Mouse (Mus musculus) bone marrow macrophage, adult 2 months (primary cell): ENCODE results near the gene Sept11. TPM values are rescaled to one million over a fixed set of nuclear protein-coding genes. Genes with fewer than 3 reads are reported as not detected.

Experiments used
- H3K27ac ChIP-seq: 2 replicates; pipeline ENCODE4 v1.5.1; 2012; ENCODE audit warnings: low read depth, low read length; ENCODE audit not compliant: insufficient read depth
- H3K4me1 ChIP-seq: 2 replicates; pipeline ENCODE4 v1.6.1; 2012; ENCODE audit warnings: low read length; ENCODE audit not compliant: control insufficient read depth, insufficient read depth
- H3K4me3 ChIP-seq: 2 replicates; pipeline ENCODE4 v1.5.1; 2012; ENCODE audit warnings: mild to moderate bottlenecking, low read length, moderate library complexity; ENCODE audit not compliant: insufficient read depth
- CTCF ChIP-seq: IDR thresholded peaks from 2 replicates; pipeline ENCODE4 v1.5.1; 2012; ENCODE audit warnings: low read depth, mild to moderate bottlenecking, low read length, moderate library complexity
- POLR2A ChIP-seq: IDR thresholded peaks from 2 replicates; pipeline ENCODE4 v1.6.1; 2012; ENCODE audit warnings: mild to moderate bottlenecking, low read depth, low read length, borderline replicate concordance
- polyA plus RNA-seq: library from polyadenylated mRNA; stranded (reverse); fragments of >200 nt; gene quantifications from 2 replicates; pipeline ENCODE4 v1.2.4, GENCODE M21; 2012; ENCODE audit not compliant: missing spikeins, insufficient read depth, insufficient read length

The Sept11 gene
- polyA plus RNA-seq, 1 experiment, result 23.7 TPM

GRCm38 (mm10) chr5:93106048-93106447 is 12.8 kb downstream of the Sept11 start:
- no peak for TF ChIP-seq POLR2A
- no peak for TF ChIP-seq CTCF
- Histone ChIP-seq H3K4me3 (no peak overlapping the region), H3K4me1 (peaks cover 14% of the 10 kb centered on the region), H3K27ac (no peak overlapping the region)

- TF ChIP-seq CTCF, result no peak
- no peak for TF ChIP-seq POLR2A
- Histone ChIP-seq H3K4me3 (no peak overlapping the region), H3K27ac (no peak overlapping the region), H3K4me1 (peaks cover 11% of the 10 kb centered on the region)
These were observed 15.5 kb downstream of the Sept11 start for GRCm38 (mm10) chr5:93108703-93109102.

GRCm38 (mm10) chr5:93109555-93109954 is 16.3 kb downstream of the Sept11 start:
- peaks cover 8% of the 10 kb centered on the region for H3K4me1 ChIP-seq
- TF ChIP-seq POLR2A (no peak), CTCF (no peak)
- no peak overlapping the region for H3K4me3 ChIP-seq

GRCm38 (mm10) chr5:93112290-93112689 is 19.1 kb downstream of the Sept11 start:
- Histone ChIP-seq H3K4me3 (no peak overlapping the region), H3K4me1 (peaks cover 2% of the 10 kb centered on the region; the same call in 1 of the 2 replicates), H3K27ac (no peak overlapping the region)
- TF ChIP-seq CTCF (no peak), POLR2A (no peak)

More at GRCm38 (mm10) chr5:93109555-93109954, 16.3 kb downstream of the Sept11 start:
- no peak overlapping the region for H3K27ac ChIP-seq

GRCm38 (mm10) chr5:93113517-93113916 is 20.3 kb downstream of the Sept11 start:
- no peak overlapping the region for H3K4me3 ChIP-seq
- peaks cover 2% of the 10 kb centered on the region; the same call in 1 of the 2 replicates for H3K4me1 ChIP-seq
- TF ChIP-seq CTCF, result no peak
- no peak for TF ChIP-seq POLR2A
- H3K27ac ChIP-seq, result no peak overlapping the region

GRCm38 (mm10) chr5:93114515-93114914 is 21.3 kb downstream of the Sept11 start:
- Histone ChIP-seq H3K27ac (no peak overlapping the region), H3K4me3 (no peak overlapping the region), H3K4me1 (peaks cover 2% of the 10 kb centered on the region; the same call in 1 of the 2 replicates)
- TF ChIP-seq POLR2A (no peak), CTCF (no peak)

- Histone ChIP-seq H3K4me1 (peaks cover 2% of the 10 kb centered on the region; the same call in 1 of the 2 replicates), H3K27ac (no peak overlapping the region), H3K4me3 (no peak overlapping the region)
- TF ChIP-seq POLR2A (no peak), CTCF (no peak)
These were observed 21.8 kb downstream of the Sept11 start for GRCm38 (mm10) chr5:93115059-93115458.

GRCm38 (mm10) chr5:93115854-93116253 is 22.6 kb downstream of the Sept11 start:
- H3K4me1 ChIP-seq, result peaks cover 4% of the 10 kb centered on the region; the same call in 1 of the 2 replicates
- no peak overlapping the region for H3K4me3 ChIP-seq
- TF ChIP-seq POLR2A (no peak), CTCF (no peak)
- no peak overlapping the region for H3K27ac ChIP-seq

GRCm38 (mm10) chr5:93117648-93118047 is 24.4 kb downstream of the Sept11 start:
- Histone ChIP-seq H3K4me1 (peaks cover 4% of the 10 kb centered on the region; the same call in 1 of the 2 replicates), H3K4me3 (no peak overlapping the region), H3K27ac (no peak overlapping the region)
- TF ChIP-seq CTCF, result no peak
- TF ChIP-seq POLR2A, result no peak

- Histone ChIP-seq H3K4me3 (no peak overlapping the region), H3K4me1 (peaks cover 20% of the 10 kb centered on the region), H3K27ac (no peak overlapping the region)
- no peak for TF ChIP-seq CTCF
- TF ChIP-seq POLR2A, result no peak
These were observed 28.4 kb downstream of the Sept11 start for GRCm38 (mm10) chr5:93121660-93122059.
